Mouse (Mus musculus): Measurements from ENCODE around the gene Sppl2b. TPM values are rescaled to one million over a fixed set of nuclear protein-coding genes. Genes with fewer than 3 reads are reported as not detected.
A peak's percentile ranks its signal among the peaks of the same experiment; 100 is the strongest.
"Not testable (repeated sequence)": the region's sequence is repeated elsewhere in the genome, so short reads cannot be mapped to it uniquely, and the experiment has no call there.

Gene Sppl2b
- polyA plus RNA-seq, 1 experiment from 2014 or later: 47.1 TPM

DNA sequence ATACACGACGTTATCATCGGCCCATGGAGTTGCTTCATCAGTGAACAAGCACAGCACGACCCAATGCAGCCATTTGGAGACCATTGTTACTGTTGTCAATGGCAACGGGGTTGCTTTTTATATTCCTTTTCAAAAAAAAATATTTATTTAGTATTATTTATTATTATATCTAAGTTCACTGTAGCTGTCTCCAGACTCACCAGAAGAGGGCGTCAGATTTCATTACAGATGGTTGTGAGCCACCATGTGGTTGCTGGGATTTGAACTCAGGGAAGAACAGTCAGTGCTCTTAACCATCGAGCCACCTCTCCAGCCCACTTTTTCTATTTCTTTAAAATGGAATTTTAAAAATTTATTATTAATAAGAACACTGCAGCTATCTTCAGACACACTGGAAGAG lies 40.3 kb upstream of the Sppl2b start:
- 65% methylated on average over 7 of the region's 7 CpGs for WGBS
- no peaks in the 10 kb centered on the region for H3K36me3 ChIP-seq
- no peak overlapping the region for H3K4me3 ChIP-seq
- peaks cover 12% of the 10 kb centered on the region for H3K27me3 ChIP-seq
- ATAC-seq (ENCODE audit: low FRiP score, low read depth): no peak
- H3K27ac ChIP-seq (replicated peaks): no peak overlapping the region
- no peak overlapping the region for H3K4me2 ChIP-seq (replicated peaks)
- H3K4me1 ChIP-seq: peaks cover 6% of the 10 kb centered on the region
- H3K9me3 ChIP-seq: no peaks in the 10 kb centered on the region
- H3K9ac ChIP-seq (replicated peaks): no peak overlapping the region

DNA sequence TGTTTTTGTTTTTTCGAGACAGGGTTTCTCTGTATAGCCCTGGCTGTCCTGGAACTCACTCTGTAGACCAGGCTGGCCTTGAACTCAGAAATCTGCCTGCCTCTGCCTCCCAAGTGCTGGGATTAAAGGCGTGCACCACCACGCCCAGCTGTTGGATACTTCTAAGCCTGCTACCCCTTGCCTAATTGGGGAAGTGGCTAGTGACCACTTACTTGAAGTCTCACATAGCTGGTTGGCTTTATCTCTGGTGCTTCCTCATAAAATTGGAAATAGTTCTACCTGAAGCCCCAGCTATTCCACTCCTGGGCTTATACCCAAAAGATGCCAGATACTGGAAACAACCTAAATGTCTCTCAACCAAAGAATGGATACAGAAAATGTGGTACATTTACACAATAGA lies 38.8 kb upstream of the Sppl2b start:
- not testable (repeated sequence) for H3K9ac ChIP-seq (replicated peaks); ATAC-seq (ENCODE audit: low FRiP score, low read depth); H3K4me1 ChIP-seq; H3K4me3 ChIP-seq; H3K36me3 ChIP-seq; H3K27me3 ChIP-seq; H3K4me2 ChIP-seq (replicated peaks); H3K27ac ChIP-seq (replicated peaks); H3K9me3 ChIP-seq
- WGBS: 83% methylated on average over 3 of the region's 3 CpGs

DNA sequence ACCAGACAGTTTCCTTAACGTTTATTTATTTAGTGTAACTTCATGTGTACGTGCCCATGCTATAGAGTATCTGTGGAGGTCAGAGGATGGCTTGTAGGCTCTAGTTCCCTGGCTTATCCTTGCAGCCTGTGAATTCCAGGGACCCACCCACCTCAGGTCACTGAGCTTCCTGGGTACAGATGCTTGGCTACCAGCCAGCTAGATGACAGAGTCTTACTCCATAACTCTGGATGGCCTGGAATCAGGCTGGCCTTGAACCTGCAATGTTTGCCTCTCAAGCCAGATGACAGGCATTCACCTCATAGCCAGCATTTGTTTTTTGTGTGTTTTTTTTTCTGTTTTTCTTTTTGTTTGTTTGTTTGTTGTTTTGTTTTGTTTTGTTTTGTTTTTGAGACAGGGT lies 37.9 kb upstream of the Sppl2b start:
- WGBS: 90% methylated on average over 2 of the region's 2 CpGs
- Histone ChIP-seq H3K27ac (replicated peaks) (no peak overlapping the region), H3K9ac (replicated peaks) (no peak overlapping the region), H3K4me2 (replicated peaks) (no peak overlapping the region), H3K36me3 (no peaks in the 10 kb centered on the region), H3K4me1 (no peaks in the 10 kb centered on the region), H3K4me3 (no peak overlapping the region), H3K27me3 (no peaks in the 10 kb centered on the region; the same call in 1 of the 2 replicates), H3K9me3 (no peaks in the 10 kb centered on the region)
- ATAC-seq (ENCODE audit: low FRiP score, low read depth): no peak

DNA sequence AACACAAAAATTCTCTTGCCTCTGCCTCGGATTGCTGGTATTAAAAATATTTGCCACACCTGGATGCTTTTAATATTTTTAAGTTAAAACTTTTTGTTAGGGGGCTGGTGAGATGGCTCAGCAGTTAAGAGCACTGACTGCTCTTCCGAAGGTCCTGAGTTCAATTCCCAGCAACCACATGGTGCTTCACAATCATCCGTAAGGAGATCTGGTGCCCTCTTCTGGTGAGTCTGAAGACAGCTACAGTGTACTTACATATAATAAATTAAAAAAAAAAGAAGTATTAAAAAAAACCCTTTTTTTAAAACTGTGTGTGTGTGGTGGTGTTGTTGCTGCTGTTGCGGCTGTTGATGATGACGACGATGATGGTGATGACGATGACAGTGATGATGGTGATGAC lies 37.1 kb upstream of the Sppl2b start:
- H3K4me1 ChIP-seq; H3K27me3 ChIP-seq; H3K9me3 ChIP-seq; ATAC-seq (ENCODE audit: low FRiP score, low read depth); H3K9ac ChIP-seq (replicated peaks); H3K4me3 ChIP-seq; H3K4me2 ChIP-seq (replicated peaks); H3K27ac ChIP-seq (replicated peaks); H3K36me3 ChIP-seq: not testable (repeated sequence)
- WGBS: 81% methylated on average over 7 of the region's 7 CpGs

DNA sequence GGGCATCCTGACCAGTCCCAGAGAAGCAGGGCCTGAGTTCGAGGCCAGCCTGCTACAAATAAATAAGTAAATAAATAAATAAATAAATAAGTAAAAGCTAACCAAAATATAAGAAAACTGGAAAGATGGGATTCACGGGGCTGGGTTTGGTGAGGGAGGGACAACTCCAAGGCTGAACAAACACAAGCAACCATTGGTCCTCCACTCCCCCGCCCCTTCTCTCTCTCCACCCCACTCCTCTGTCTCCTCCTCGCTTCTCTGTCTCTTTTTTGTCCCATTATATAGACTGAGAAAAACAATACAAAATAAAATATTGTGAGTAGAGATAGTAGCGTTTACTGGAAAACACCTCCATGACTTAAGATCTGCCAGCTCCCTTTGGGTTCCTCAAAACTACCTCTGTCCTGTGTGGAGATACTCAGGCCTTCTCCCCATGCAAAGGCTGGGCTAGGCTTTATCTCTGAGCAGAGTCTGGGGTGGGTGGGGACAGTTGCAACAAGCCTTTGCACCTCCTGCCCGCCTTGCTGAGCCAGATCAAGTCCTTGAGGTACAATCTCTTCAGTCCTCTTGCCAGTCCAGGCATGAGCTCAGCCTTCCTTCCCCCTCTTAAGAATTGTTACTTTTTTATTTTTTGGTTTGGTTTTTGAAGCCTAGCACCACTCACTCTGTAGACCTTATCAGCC lies 36.3 kb upstream of the Sppl2b start:
- no peak overlapping the region for H3K9ac ChIP-seq (replicated peaks)
- WGBS: 56% methylated on average over 6 of the region's 6 CpGs
- no peak overlapping the region for H3K4me2 ChIP-seq (replicated peaks)
- no peaks in the 10 kb centered on the region for H3K36me3 ChIP-seq
- no peak overlapping the region for H3K4me3 ChIP-seq
- H3K4me1 ChIP-seq: no peaks in the 10 kb centered on the region
- H3K27ac ChIP-seq (replicated peaks): no peak overlapping the region
- H3K27me3 ChIP-seq: no peaks in the 10 kb centered on the region
- no peak for ATAC-seq (ENCODE audit: low FRiP score, low read depth)
- no peaks in the 10 kb centered on the region for H3K9me3 ChIP-seq

DNA sequence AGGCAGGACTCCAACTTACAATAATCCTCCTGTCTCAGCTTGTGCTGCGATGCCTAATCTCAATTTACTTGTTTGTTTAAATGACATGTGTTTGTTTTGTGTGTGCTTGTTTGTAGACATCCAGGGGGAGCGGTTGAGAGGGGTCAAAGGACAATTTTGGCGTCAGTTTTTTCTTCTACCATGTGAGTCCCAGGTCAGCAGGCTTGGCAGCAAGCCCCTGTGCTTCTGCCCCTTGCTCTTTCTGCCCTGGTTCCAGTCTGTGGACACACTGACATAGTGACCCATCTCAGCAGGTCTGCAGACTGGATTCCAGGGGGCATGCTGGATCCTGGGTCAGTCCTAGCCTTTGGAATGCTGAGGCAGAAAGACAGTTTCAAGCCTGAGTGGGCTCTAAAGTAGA lies 35.7 kb upstream of the Sppl2b start:
- Histone ChIP-seq H3K27me3 (no peaks in the 10 kb centered on the region), H3K4me3 (no peak overlapping the region), H3K9ac (replicated peaks) (no peak overlapping the region), H3K4me2 (replicated peaks) (no peak overlapping the region), H3K9me3 (no peaks in the 10 kb centered on the region), H3K27ac (replicated peaks) (no peak overlapping the region), H3K36me3 (no peaks in the 10 kb centered on the region), H3K4me1 (no peaks in the 10 kb centered on the region)
- WGBS: 57% methylated on average over 3 of the region's 3 CpGs
- no peak for ATAC-seq (ENCODE audit: low FRiP score, low read depth)

DNA sequence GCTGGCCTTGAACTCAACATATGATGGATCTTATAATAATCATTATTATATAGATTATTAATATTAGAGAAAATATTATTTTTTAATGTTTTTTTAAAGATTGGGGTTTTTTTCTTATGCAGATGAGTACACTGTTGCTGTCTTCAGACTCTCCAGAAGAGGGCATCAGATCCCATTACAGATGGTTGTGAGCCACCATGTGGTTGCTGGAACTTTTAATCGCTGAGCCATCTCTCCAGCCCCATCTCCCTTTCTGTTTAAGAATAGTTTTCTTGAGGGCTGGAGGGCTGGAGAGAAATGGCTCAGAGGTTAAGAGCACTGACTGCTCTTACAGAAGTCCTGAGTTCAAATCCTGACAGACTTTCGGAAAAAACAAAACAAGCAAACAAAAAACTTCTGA lies 33.1 kb upstream of the Sppl2b start:
- 38% methylated on average over 2 of the region's 2 CpGs for WGBS
- H3K4me1 ChIP-seq: 0 out of 2 replicates have a peak, but pooled peaks cover 4% of the 10 kb centered on the region
- H3K36me3 ChIP-seq: no peaks in the 10 kb centered on the region
- no peak overlapping the region for H3K27ac ChIP-seq (replicated peaks)
- ATAC-seq (ENCODE audit: low FRiP score, low read depth): no peak
- H3K4me2 ChIP-seq (replicated peaks): no peak overlapping the region
- no peak overlapping the region for H3K9ac ChIP-seq (replicated peaks)
- H3K27me3 ChIP-seq: no peaks in the 10 kb centered on the region
- no peak overlapping the region for H3K4me3 ChIP-seq
- H3K9me3 ChIP-seq: no peaks in the 10 kb centered on the region

DNA sequence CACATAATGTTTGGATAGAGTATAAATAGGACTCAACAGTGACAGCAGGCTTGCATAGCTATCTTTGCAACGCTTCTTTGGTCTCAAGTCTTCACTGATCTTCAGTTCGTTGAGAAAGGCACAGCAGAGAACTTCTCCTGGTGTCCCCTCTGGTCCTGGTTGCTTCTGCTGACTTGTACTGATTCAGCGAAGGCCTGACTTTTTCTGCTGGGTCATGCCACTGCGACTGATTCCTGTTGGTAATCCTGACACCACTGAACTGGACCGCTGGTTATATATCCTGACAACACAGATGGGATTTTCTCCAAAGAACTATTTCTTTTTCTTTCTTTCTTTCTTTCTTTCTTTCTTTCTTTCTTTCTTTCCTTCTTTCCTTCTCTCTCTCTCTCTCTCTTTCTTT lies 32.5 kb upstream of the Sppl2b start:
- 86% methylated on average over 5 of the region's 5 CpGs for WGBS
- Histone ChIP-seq H3K4me2 (replicated peaks) (no peak overlapping the region), H3K4me3 (no peak overlapping the region), H3K27ac (replicated peaks) (no peak overlapping the region), H3K36me3 (no peaks in the 10 kb centered on the region), H3K9ac (replicated peaks) (no peak overlapping the region), H3K9me3 (no peaks in the 10 kb centered on the region), H3K27me3 (no peaks in the 10 kb centered on the region), H3K4me1 (peaks cover 6% of the 10 kb centered on the region)
- no peak for ATAC-seq (ENCODE audit: low FRiP score, low read depth)

DNA sequence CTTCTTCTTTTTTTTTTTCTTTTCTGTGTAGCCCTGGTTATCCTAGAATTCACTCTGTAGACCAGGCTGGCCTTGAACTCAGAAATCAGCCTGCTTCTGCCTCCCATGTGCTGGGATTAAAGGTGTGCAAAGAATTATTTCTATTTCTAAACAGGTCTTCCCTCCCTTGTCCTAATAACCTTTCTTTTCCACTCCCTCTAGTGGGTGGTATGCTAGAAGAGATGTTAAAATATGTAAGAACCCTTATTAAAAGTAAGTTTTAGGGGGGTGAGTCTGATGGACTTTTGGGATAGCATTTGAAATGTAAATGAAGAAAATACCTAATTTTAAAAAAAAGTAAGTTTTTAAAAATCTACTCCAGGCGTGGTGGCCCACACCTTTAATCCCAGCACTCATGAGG lies 31.8 kb upstream of the Sppl2b start:
- Histone ChIP-seq H3K27ac (replicated peaks) (no peak overlapping the region), H3K4me1 (peaks cover 13% of the 10 kb centered on the region), H3K9me3 (no peaks in the 10 kb centered on the region), H3K4me3 (no peak overlapping the region), H3K27me3 (no peaks in the 10 kb centered on the region), H3K36me3 (0 out of 2 replicates have a peak, but pooled peaks cover 3% of the 10 kb centered on the region), H3K4me2 (replicated peaks) (no peak overlapping the region), H3K9ac (replicated peaks) (no peak overlapping the region)
- ATAC-seq (ENCODE audit: low FRiP score, low read depth): no peak
- WGBS: 82% methylated on average over 1 of the region's 1 CpGs

DNA sequence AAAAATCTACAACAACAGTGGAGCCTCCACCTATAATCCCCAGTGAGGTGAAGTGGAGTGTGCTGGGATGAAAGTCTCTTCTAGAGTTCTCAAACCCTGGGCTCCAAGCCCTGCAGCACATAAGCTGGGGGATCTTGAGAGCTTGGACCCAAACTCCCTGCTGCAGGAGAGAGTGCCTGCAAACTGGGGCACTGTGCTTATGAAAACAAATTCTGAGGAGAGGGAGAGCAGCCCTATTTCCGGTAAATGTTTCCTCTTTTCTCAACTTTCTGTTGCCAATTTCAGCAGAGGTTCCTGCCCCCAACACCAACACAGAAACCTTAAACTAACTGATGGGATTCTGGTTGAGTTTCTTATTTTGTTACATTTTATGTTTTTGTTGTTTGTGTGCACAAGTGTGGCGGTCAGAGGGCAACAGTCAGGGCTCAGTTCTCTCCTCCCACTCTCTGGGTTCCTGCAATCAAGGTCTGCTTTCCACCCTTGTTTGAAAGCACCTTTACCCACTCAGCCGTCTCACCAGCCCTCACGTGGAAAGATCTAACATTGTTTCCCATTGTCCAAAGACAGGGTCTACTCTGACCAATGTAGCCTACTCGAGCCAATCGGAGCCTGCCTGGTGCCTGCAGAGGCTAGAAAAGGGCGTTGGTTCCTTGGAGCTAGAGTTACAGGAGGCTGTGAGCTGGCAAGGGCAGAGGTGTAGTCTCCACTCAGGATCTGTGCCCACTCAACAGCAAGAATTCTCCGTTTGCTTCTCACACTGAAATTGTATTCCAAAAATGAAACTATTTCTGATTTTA lies 31.0 kb upstream of the Sppl2b start:
- H3K4me1 ChIP-seq: peaks cover 16% of the 10 kb centered on the region
- peaks cover 8% of the 10 kb centered on the region for H3K36me3 ChIP-seq
- H3K27ac ChIP-seq (replicated peaks): no peak overlapping the region
- H3K27me3 ChIP-seq: no peaks in the 10 kb centered on the region
- WGBS: 76% methylated on average over 8 of the region's 8 CpGs
- ATAC-seq (ENCODE audit: low FRiP score, low read depth): no peak
- H3K9ac ChIP-seq (replicated peaks): no peak overlapping the region; the same call in 1 of the 2 replicates
- no peak overlapping the region for H3K4me2 ChIP-seq (replicated peaks)
- H3K4me3 ChIP-seq: no peak overlapping the region
- H3K9me3 ChIP-seq: no peaks in the 10 kb centered on the region

DNA sequence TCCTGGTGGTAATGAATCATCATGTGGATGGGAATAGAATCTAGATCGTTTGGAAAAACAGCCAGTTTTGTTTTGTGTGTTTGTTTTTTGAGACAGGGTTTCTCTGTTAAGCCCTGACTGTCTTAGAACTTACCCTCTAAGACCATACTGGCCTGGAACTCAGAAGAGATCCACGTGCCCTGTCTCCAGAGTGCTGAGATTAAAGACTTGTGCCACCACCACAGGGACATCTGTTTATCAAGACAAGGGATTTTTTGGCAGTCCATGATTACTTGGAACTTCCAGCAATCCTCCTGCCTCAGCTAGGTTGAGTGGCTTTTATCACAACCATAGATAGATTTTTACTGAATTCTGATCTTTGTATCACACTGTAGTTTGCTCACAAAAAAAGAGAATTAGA lies 30.2 kb upstream of the Sppl2b start:
- Histone ChIP-seq H3K27me3 (no peaks in the 10 kb centered on the region), H3K9me3 (no peaks in the 10 kb centered on the region), H3K4me1 (peaks cover 24% of the 10 kb centered on the region), H3K36me3 (peaks cover 16% of the 10 kb centered on the region), H3K9ac (replicated peaks) (no peak overlapping the region), H3K27ac (replicated peaks) (no peak overlapping the region), H3K4me3 (no peak overlapping the region), H3K4me2 (replicated peaks) (no peak overlapping the region)
- 78% methylated on average over 2 of the region's 2 CpGs for WGBS
- ATAC-seq (ENCODE audit: low FRiP score, low read depth): no peak

DNA sequence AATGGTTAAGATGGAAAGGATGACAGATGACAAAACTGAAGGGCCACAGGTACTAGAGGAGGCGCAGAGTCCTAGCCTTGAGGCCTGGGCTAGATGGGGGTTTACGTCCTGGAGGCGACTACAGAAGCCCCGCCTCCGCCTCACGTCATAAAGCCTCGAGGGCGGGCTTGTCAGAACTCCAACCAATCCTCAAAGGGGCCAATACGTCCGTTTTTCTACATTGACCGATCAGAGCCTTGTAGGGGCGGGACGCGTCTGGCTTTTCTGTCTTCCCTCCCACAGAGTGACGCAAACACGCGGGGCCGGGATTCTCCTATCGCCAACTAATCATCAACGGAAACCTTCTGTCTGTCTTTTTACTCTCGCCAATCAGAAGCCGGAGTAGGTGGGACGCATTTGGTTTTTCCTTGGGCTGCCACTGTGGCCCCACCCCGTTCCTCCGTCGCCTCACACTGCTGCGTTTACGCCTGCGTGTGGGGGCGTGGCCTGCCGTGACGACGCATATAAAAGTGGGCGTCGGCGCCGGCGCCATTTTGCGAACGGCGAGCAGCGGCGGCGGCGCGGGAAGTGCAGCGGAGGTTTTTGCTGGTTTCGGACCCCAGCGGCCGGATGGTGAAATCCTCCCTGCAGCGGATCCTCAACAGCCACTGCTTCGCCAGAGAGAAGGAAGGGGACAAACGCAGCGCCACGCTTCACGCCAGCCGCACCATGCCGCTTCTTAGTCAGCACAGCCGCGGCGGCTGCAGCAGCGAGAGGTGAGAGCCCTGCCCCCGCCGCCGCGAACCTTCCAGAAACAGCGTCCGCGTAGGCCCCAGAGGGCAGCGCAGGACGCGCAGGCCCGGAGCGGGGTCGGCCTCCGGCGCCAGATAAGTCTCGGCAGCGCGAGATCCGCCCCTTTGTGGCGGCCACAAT lies 28.7 kb upstream of the Sppl2b start, which contains the start of gene Oaz1:
Oaz1 (plus strand) TSS at position 506 of the 912 bp plus-strand sequence.
- H3K9ac ChIP-seq (replicated peaks): peak within 1 kb of the TSS; percentile 97
- no peaks in the 10 kb centered on the region for H3K9me3 ChIP-seq
- H3K4me3 ChIP-seq: peak within 1 kb of the TSS; percentile 90
- WGBS: under 1% methylated on average over 77 of the region's 82 CpGs
- H3K27ac ChIP-seq (replicated peaks): peak within 1 kb of the TSS; percentile 91
- H3K36me3 ChIP-seq: peaks cover 24% of the 10 kb centered on the region
- no peaks in the 10 kb centered on the region for H3K27me3 ChIP-seq
- ATAC-seq (ENCODE audit: low FRiP score, low read depth): peak; percentile 96
- H3K4me1 ChIP-seq: peaks cover 39% of the 10 kb centered on the region
- H3K4me2 ChIP-seq (replicated peaks): peak within 1 kb of the TSS; percentile 98
